Mouse (Mus musculus): Measurements from ENCODE around the gene Zfpm1. TPM values are rescaled to one million over a fixed set of nuclear protein-coding genes. Genes with fewer than 3 reads are reported as not detected.

Gene Zfpm1
- polyA plus RNA-seq, 1 experiment from 2014 or later: 26.5 TPM

GRCm38 (mm10) chr8:122375320-122375719 lies 93.4 kb downstream of the Zfpm1 start:
- H3K4me1 ChIP-seq (replicated peaks; ENCODE audit: control insufficient read depth, insufficient read depth, low read length): peaks cover 16% of the 10 kb centered on the region
- 84% methylated on average over 7 of the region's 7 CpGs for WGBS

GRCm38 (mm10) chr8:122375751-122376364 lies 93.9 kb downstream of the Zfpm1 start:
- H3K27me3 ChIP-seq (replicated peaks; ENCODE audit: control insufficient read depth, insufficient read depth, low read length): no peaks in the 10 kb centered on the region
- 19% methylated on average over 13 of the region's 13 CpGs for WGBS
- H3K4me3 ChIP-seq (ENCODE audit: low read depth, low read length): peak overlapping the region; percentile 95
- peaks cover 16% of the 10 kb centered on the region for H3K4me1 ChIP-seq (replicated peaks; ENCODE audit: control insufficient read depth, insufficient read depth, low read length)
- no peak overlapping the region for H3K27ac ChIP-seq (ENCODE audit: low read depth, low read length)
- H3K9ac ChIP-seq (ENCODE audit: low read depth, low read length): peak overlapping the region; percentile 94
- peaks cover 9% of the 10 kb centered on the region for H3K36me3 ChIP-seq (ENCODE audit: control insufficient read depth, insufficient read depth, low read length)
- H3K4me2 ChIP-seq: peak overlapping the region; percentile 82
- ATAC-seq (replicated peaks; ENCODE audit: low FRiP score) (peak; percentile 10; the same call in 1 of the 2 replicates), DNase-seq (ENCODE audit: low spot score) (no peak)
- no peaks in the 10 kb centered on the region for H3K9me3 ChIP-seq (ENCODE audit: control insufficient read depth, low read length)

More at GRCm38 (mm10) chr8:122375320-122375719, 93.4 kb downstream of the Zfpm1 start:
- DNase-seq (ENCODE audit: low spot score) (no peak), ATAC-seq (replicated peaks; ENCODE audit: low FRiP score) (no peak)
- Histone ChIP-seq H3K9ac (ENCODE audit: low read depth, low read length) (0 out of 2 replicates have a peak overlapping the region, but pooled peaks have one; percentile 20), H3K27me3 (replicated peaks; ENCODE audit: control insufficient read depth, insufficient read depth, low read length) (no peaks in the 10 kb centered on the region), H3K36me3 (ENCODE audit: control insufficient read depth, insufficient read depth, low read length) (peaks cover 8% of the 10 kb centered on the region), H3K4me3 (ENCODE audit: low read depth, low read length) (peak overlapping the region; percentile 95), H3K9me3 (ENCODE audit: control insufficient read depth, low read length) (no peaks in the 10 kb centered on the region), H3K4me2 (peak overlapping the region; percentile 82), H3K27ac (ENCODE audit: low read depth, low read length) (no peak overlapping the region)

GRCm38 (mm10) chr8:122376365-122377231 lies 94.7 kb downstream of the Zfpm1 start, which contains the start of gene Zc3h18:
Zc3h18 (plus strand) TSS chr8:122376609.
- H3K4me1 ChIP-seq (replicated peaks; ENCODE audit: control insufficient read depth, insufficient read depth, low read length): peaks cover 16% of the 10 kb centered on the region
- peak; percentile 93 for ATAC-seq (replicated peaks; ENCODE audit: low FRiP score)
- H3K36me3 ChIP-seq (ENCODE audit: control insufficient read depth, insufficient read depth, low read length): peaks cover 12% of the 10 kb centered on the region
- H3K27ac ChIP-seq (ENCODE audit: low read depth, low read length): peak within 1 kb of the TSS; percentile 89
- no peaks in the 10 kb centered on the region for H3K27me3 ChIP-seq (replicated peaks; ENCODE audit: control insufficient read depth, insufficient read depth, low read length)
- under 1% methylated on average over 103 of the region's 107 CpGs for WGBS
- H3K9me3 ChIP-seq (ENCODE audit: control insufficient read depth, low read length): no peaks in the 10 kb centered on the region
- peak; percentile 99 for DNase-seq (ENCODE audit: low spot score)
- H3K4me3 ChIP-seq (ENCODE audit: low read depth, low read length): peak within 1 kb of the TSS; percentile 95
- peak within 1 kb of the TSS; percentile 94 for H3K9ac ChIP-seq (ENCODE audit: low read depth, low read length)
- peak within 1 kb of the TSS; percentile 82 for H3K4me2 ChIP-seq

GRCm38 (mm10) chr8:122383039-122383438 lies 101.1 kb downstream of the Zfpm1 start:
- H3K27me3 ChIP-seq (replicated peaks; ENCODE audit: control insufficient read depth, insufficient read depth, low read length): no peaks in the 10 kb centered on the region
- H3K4me3 ChIP-seq (ENCODE audit: low read depth, low read length): no peak overlapping the region
- H3K9me3 ChIP-seq (ENCODE audit: control insufficient read depth, low read length): no peaks in the 10 kb centered on the region
- no peak overlapping the region for H3K27ac ChIP-seq (ENCODE audit: low read depth, low read length)
- DNase-seq (ENCODE audit: low spot score): no peak
- peaks cover 3% of the 10 kb centered on the region; the same call in 1 of the 2 replicates for H3K4me1 ChIP-seq (replicated peaks; ENCODE audit: control insufficient read depth, insufficient read depth, low read length)
- no peak overlapping the region for H3K9ac ChIP-seq (ENCODE audit: low read depth, low read length)
- H3K36me3 ChIP-seq (ENCODE audit: control insufficient read depth, insufficient read depth, low read length): peaks cover 60% of the 10 kb centered on the region
- ATAC-seq (replicated peaks; ENCODE audit: low FRiP score): no peak
- WGBS: 84% methylated on average over 4 of the region's 4 CpGs
- H3K4me2 ChIP-seq: no peak overlapping the region

Other genes with a start within 250 kb of the Zfpm1 start
- not detected in 2 replicates for gene Trhr2, start 78.6 kb downstream of the Zfpm1 start, polyA plus RNA-seq (2014; fragmentation: Nextera tagmentation; extraction: Ambion mirVana)
- gene Zc3h18, start 94.5 kb downstream of the Zfpm1 start, polyA plus RNA-seq (2014; fragmentation: Nextera tagmentation; extraction: Ambion mirVana): 41.3 and 44.2 TPM in 2 replicates
- not detected in 2 replicates for gene Il17c, start 139.9 kb downstream of the Zfpm1 start, polyA plus RNA-seq (2014; fragmentation: Nextera tagmentation; extraction: Ambion mirVana)
- 201 and 215 TPM in 2 replicates for gene Cyba, start 150.8 kb downstream of the Zfpm1 start, polyA plus RNA-seq (2014; fragmentation: Nextera tagmentation; extraction: Ambion mirVana)
- gene Mvd, start 161.3 kb downstream of the Zfpm1 start, polyA plus RNA-seq (2014; fragmentation: Nextera tagmentation; extraction: Ambion mirVana): 36.5 and 40.6 TPM in 2 replicates
- 0.23 and 0.29 TPM in 2 replicates for gene Snai3, start 178.6 kb downstream of the Zfpm1 start, polyA plus RNA-seq (2014; fragmentation: Nextera tagmentation; extraction: Ambion mirVana)
- 24.7 and 26.8 TPM in 2 replicates for gene Rnf166, start 193.9 kb downstream of the Zfpm1 start, polyA plus RNA-seq (2014; fragmentation: Nextera tagmentation; extraction: Ambion mirVana)
- 51.9 and 55.6 TPM in 2 replicates for gene Ctu2, start 194.0 kb downstream of the Zfpm1 start, polyA plus RNA-seq (2014; fragmentation: Nextera tagmentation; extraction: Ambion mirVana)

All from liver, embryonic 11.5 days (tissue).